Mouse (Mus musculus): Measurements from ENCODE around the gene Foxc1. TPM values are rescaled to one million over a fixed set of nuclear protein-coding genes. Genes with fewer than 3 reads are reported as not detected.

The Foxc1 gene
- under 1 TPM; 0.48 TPM for polyA plus RNA-seq (2017; shearing (Covaris generic))

DNA sequence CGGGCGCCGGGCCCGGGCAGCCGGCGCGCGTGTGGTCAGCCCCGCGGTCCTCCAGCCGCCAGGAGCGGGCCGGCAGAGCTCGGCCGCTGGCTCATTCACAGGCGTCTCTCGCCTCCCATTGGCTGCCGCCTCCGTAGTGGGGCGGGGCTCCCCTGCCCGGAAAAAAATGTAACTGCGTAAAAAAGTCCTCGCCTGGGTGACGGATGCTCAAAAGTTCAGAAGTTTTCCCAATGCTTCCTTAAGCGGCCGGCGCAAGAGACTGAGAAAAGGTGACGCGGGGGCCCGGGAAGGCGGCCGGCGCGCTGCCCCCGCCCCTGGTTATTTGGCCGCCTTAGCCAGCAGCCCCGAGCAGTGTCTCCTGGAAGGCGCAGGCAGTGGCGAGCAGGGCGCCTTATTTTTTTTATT lies at the start of gene Foxc1:
Gene Foxc1 (plus strand): TSS at position 206 of the 405 bp plus-strand sequence.

Other genes with a start within 250 kb of the Foxc1 start
- under 1 TPM in 1 of 2 experiments, not detected in 1; 0.05 TPM for gene A530084C06Rik, start 247.3 kb upstream of the Foxc1 start, polyA plus RNA-seq (2017; shearing (Covaris generic))
- not detected for gene Foxf2, start 180.8 kb upstream of the Foxc1 start, polyA plus RNA-seq (2017; shearing (Covaris generic))

All from inflammation-experienced regulatory T-cells (primary cell).